Comparison of ENCODE assay signal across 22 mouse cellular contexts in the genomic region with DNA sequence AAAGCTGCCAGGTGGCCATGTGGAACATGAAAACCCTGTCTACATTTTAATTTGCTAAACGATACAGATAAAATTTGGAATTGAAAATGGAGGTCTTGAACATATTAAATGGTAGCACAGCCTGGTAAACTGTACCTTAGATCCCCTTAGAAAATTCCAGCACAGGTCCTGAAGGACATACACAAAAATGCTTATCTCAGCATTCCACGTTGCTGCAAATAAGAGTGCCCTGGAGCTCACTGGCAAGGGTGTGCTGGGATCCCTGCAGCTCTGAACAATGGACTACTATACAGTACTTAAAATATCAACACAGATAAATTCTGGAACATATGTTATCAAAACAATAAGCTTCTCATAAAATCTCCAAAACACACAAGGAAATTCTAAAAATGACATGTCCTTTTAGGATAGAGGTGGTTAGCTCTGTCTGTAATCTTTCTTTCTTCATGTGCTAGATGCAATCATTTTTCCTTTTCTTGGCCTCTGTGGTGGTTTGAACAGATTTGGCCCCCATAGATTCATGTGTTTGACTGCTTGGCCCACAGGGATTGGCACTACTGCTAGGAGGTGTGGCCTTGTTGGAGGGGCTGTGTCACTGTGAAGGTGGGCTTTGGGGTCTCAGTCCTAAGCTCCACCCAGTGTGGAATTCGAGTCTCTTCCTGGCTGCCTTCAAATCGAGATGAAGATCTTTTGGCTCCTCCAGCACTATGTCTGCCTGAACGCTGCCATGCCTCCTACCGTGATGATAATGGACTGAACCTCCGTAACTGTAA. TPM values are rescaled to one million over a fixed set of nuclear protein-coding genes. Genes with fewer than 3 reads are reported as not detected.
DNase-seq lines count a peak whose midpoint lies in the region; ATAC-seq and TF ChIP-seq lines count a peak whose summit lies in the region.
"Had no signal": no experiment of that assay in that cellular context is flagged by ENCODE, and none has a peak within 500 bp of the region (broad histone marks: within the 10 kb centered on the region; RNA-seq: fewer than 3 reads in every experiment).

No protein-coding gene starts in this region.

- no peak for ATAC-seq in neural tube, embryonic 15.5 days (ENCODE audit: low FRiP score)

- no peaks in the 10 kb centered on the region for H3K9me3 ChIP-seq in CH12.LX (replicated peaks; ENCODE audit: low read length)
- no peaks in the 10 kb centered on the region for H3K9me3 ChIP-seq in neural tube, embryonic 15.5 days (replicated peaks)
- H3K9me3 ChIP-seq: hindbrain, embryonic 10.5 days; limb, embryonic 13.5 days had no signal

- intact Hi-C loops in gastrocnemius, adult 2 months (cut with DNase I): loop anchor here (10.0 kb wide), 4 partner anchors 92 to 402 kb away; a partner anchor contains a TSS
- intact Hi-C loops in left cerebral cortex, adult 2 months (cut with DNase I): loop anchor here (10.0 kb wide), 1 partner anchor 302 kb away; no protein-coding TSS in a partner anchor
- intact Hi-C loops in left cerebral cortex, postnatal 25 days (cut with DNase I): loop anchor here (10.0 kb wide), 2 partner anchors 302 to 832 kb away; no protein-coding TSS in a partner anchor

- no peak for DNase-seq in gastrocnemius, adult 2 months
- no peak for DNase-seq in gastrocnemius, postnatal 25 days
- DNase-seq in left cerebral cortex, adult 2 months (ENCODE audit: extremely low spot score in 1 of 2, low spot score in 2 of 2): no peak
- no peak for DNase-seq in left cerebral cortex, postnatal 25 days (ENCODE audit: low spot score in 2 of 2)
- no peak for DNase-seq in CH12.LX (ENCODE audit: extremely low read depth)
- DNase-seq: layer of hippocampus, postnatal 36 days; lung, embryonic 14.5 days; midbrain, embryonic 14.5 days; right cerebral cortex, postnatal 14 days; thymus, postnatal 14 days had no signal

- no peak overlapping the region for H3K9ac ChIP-seq in CH12.LX (ENCODE audit: insufficient read depth, low read depth)
- H3K9ac ChIP-seq in neural tube, embryonic 15.5 days (replicated peaks): no peak overlapping the region
- H3K9ac ChIP-seq: limb, embryonic 13.5 days; liver, embryonic 14.5 days; lung, embryonic 14.5 days had no signal

- 82% methylated on average over 7 of the region's 7 CpGs for WGBS in bone marrow, adult 2 months
- WGBS in neural tube, embryonic 15.5 days: 66% methylated on average over 7 of the region's 7 CpGs

- no peak for TF ChIP-seq EP300 in CH12.LX (IDR thresholded peaks at IDR 0.05; ENCODE audit: low read length)

- H3K36me3 ChIP-seq in CH12.LX (replicated peaks in 1 of 2; ENCODE audit: control insufficient read depth in 1 of 2, insufficient read depth in 1 of 2, low read length in 1 of 2): no peaks in the 10 kb centered on the region
- no peaks in the 10 kb centered on the region for H3K36me3 ChIP-seq in neural tube, embryonic 15.5 days
- H3K36me3 ChIP-seq: hindbrain, embryonic 10.5 days; limb, embryonic 13.5 days had no signal

- no peaks in the 10 kb centered on the region for H3K79me2 ChIP-seq in CH12.LX (replicated peaks; ENCODE audit: control insufficient read depth, extremely low read depth, insufficient read depth, poor library complexity, severe bottlenecking)

- H3K4me1 ChIP-seq in CH12.LX (ENCODE audit: control insufficient read depth in 1 of 2, insufficient read depth in 2 of 2): no peaks in the 10 kb centered on the region
- H3K4me1 ChIP-seq in bone marrow, adult 2 months (ENCODE audit: control insufficient read depth, insufficient read depth, low read length): no peaks in the 10 kb centered on the region; the same call in 1 of the 2 replicates
- H3K4me1 ChIP-seq in neural tube, embryonic 15.5 days: peaks cover 29% of the 10 kb centered on the region

- no peak for TF ChIP-seq POLR2A in CH12.LX (IDR thresholded peaks at IDR 0.05; ENCODE audit: low read depth, low read length)
- TF ChIP-seq POLR2A in bone marrow, adult 2 months (IDR thresholded peaks at IDR 0.05; ENCODE audit: borderline replicate concordance, control insufficient read depth, low read depth, low read length): no peak

- TF ChIP-seq CTCF in gastrocnemius, adult 2 months (IDR thresholded peaks at IDR 0.05): no peak
- TF ChIP-seq CTCF in left cerebral cortex, adult 2 months (IDR thresholded peaks at IDR 0.05): no peak
- no peak for TF ChIP-seq CTCF in CH12.LX (conservative IDR thresholded peaks at IDR 0.05 in 1 of 2, IDR thresholded peaks at IDR 0.05 in 1 of 2; ENCODE audit: low read depth in 2 of 2, low read length in 2 of 2)
- no peak for TF ChIP-seq CTCF in bone marrow, adult 2 months (IDR thresholded peaks at IDR 0.05; ENCODE audit: control insufficient read depth, insufficient read depth, low read length)

- dilution Hi-C loops in CH12.LX (cut with MboI; ENCODE audit: extremely low pct_ligation_motif_present, extremely low pct_unique_long_range_greater_than_20kb, low sequenced_read_pairs): no loop called here

- peak overlapping the region; percentile 86 for H3K27ac ChIP-seq in gastrocnemius, adult 2 months
- H3K27ac ChIP-seq in left cerebral cortex, adult 2 months: peak overlapping the region; percentile 77
- H3K27ac ChIP-seq in CH12.LX (ENCODE audit: insufficient read depth, low read depth): no peak overlapping the region
- H3K27ac ChIP-seq in bone marrow, adult 2 months (ENCODE audit: control insufficient read depth, insufficient read depth, low read depth, low read length, poor library complexity): 0 out of 2 replicates have a peak overlapping the region, but pooled peaks have one; percentile 19
- H3K27ac ChIP-seq in neural tube, embryonic 15.5 days (replicated peaks): no peak overlapping the region
- H3K27ac ChIP-seq: hindbrain, postnatal 0 days; limb, embryonic 13.5 days; liver, embryonic 14.5 days; stomach, postnatal 0 days had no signal

- no peak overlapping the region for H3K4me2 ChIP-seq in CH12.LX (ENCODE audit: insufficient read depth, low read depth, poor library complexity, severe bottlenecking)
- H3K4me2 ChIP-seq in neural tube, embryonic 15.5 days: no peak overlapping the region
- H3K4me2 ChIP-seq: limb, embryonic 13.5 days; lung, embryonic 14.5 days had no signal

- H3K27me3 ChIP-seq in CH12.LX (replicated peaks): peaks cover 5% of the 10 kb centered on the region
- no peaks in the 10 kb centered on the region for H3K27me3 ChIP-seq in neural tube, embryonic 15.5 days (replicated peaks)
- H3K27me3 ChIP-seq: limb, embryonic 13.5 days had no signal

- in situ Hi-C loops in CH12.LX (cut with MboI; ENCODE audit: low pct_ligation_motif_present, low pct_unique_long_range_greater_than_20kb, low sequenced_read_pairs): loop anchor here (10.0 to 25.0 kb wide), 3 partner anchors 380 to 580 kb away; no protein-coding TSS in a partner anchor

- no peak overlapping the region for H3K4me3 ChIP-seq in gastrocnemius, adult 2 months
- no peak overlapping the region for H3K4me3 ChIP-seq in left cerebral cortex, adult 2 months
- no peak overlapping the region for H3K4me3 ChIP-seq in CH12.LX (replicated peaks in 1 of 3; ENCODE audit: low read depth in 2 of 3, low read length in 2 of 3, poor library complexity in 1 of 3)
- H3K4me3 ChIP-seq in bone marrow, adult 2 months (replicated peaks; ENCODE audit: control insufficient read depth, low read depth, low read length): no peak overlapping the region
- no peak overlapping the region for H3K4me3 ChIP-seq in neural tube, embryonic 15.5 days (replicated peaks)
- H3K4me3 ChIP-seq: hindbrain, embryonic 10.5 days; limb, embryonic 13.5 days had no signal

- TF ChIP-seq RAD21 in CH12.LX (IDR thresholded peaks at IDR 0.05; ENCODE audit: low read depth, low read length): no peak

TF ChIP-seq in CH12.LX, 34 proteins besides CTCF, POLR2A, EP300 and RAD21:
- TF ChIP-seq MAFK (IDR thresholded peaks at IDR 0.05; ENCODE audit: insufficient replicate concordance, low read length) (0 out of 2 replicates have a peak, but pooled peaks have one; percentile 53), NELFE (IDR thresholded peaks at IDR 0.05; ENCODE audit: low read depth, low read length) (no peak)
TF ChIP-seq in CH12.LX: peak in this region for 1.

RNA-seq across cellular contexts. Expression of a gene that starts 3.5 kb away (rescaled TPM):
- total RNA-seq in gastrocnemius, adult 2 months (2021): under 1 TPM; 0.48 to 0.59 TPM
- under 1 TPM in 1 of 2 experiments, not detected in 1; 0.33 TPM for total RNA-seq in gastrocnemius, postnatal 25 days (2021)
- total RNA-seq in left cerebral cortex, adult 2 months (2021): under 1 TPM; 0.61 TPM
- under 1 TPM; 0.23 to 0.44 TPM for total RNA-seq in left cerebral cortex, postnatal 25 days (2021)
- total RNA-seq in CH12.LX (2012; rRNA removed) (5.0 and 5.9 TPM in 2 replicates), CH12.LX (2014; rRNA removed) (5.9 and 6.1 TPM in 2 replicates)
- 10.7 and 12.5 TPM in 2 replicates for polyA plus RNA-seq in CH12.LX (2012; ENCODE audit: insufficient read length, low read depth)
- 0.92 TPM in 1 of 2 replicates, not detected in the other for polyA plus RNA-seq in bone marrow, adult 2 months (2011; ENCODE audit: insufficient read depth, insufficient read length, low replicate concordance, missing spikeins)
- polyA plus RNA-seq in neural tube, embryonic 15.5 days (2015; fragmentation: Nextera tagmentation; extraction: Ambion mirVana): 0.50 and 0.61 TPM in 2 replicates
- total RNA-seq: adrenal gland, postnatal 14 days; granulocyte monocyte progenitor cell, adult 5-6 weeks; layer of hippocampus, adult 18-20 months; layer of hippocampus, postnatal 36 days had no signal
- polyA plus RNA-seq: heart, embryonic 14.5 days; intestine, embryonic 16.5 days; liver, embryonic 14.5 days; lung, embryonic 14.5 days had no signal

Comparison
In these comparisons a context has a peak if more than half of its experiments do, and no peak if none do; other contexts are left out.
1. H3K27ac ChIP-seq: peak in gastrocnemius, adult 2 months (single experiment), left cerebral cortex, adult 2 months (single experiment) and bone marrow, adult 2 months (single experiment); none in CH12.LX (single experiment) and neural tube, embryonic 15.5 days (single experiment).